Mouse (Mus musculus): Measurements from ENCODE around the gene Usf2. TPM values are rescaled to one million over a fixed set of nuclear protein-coding genes. Genes with fewer than 3 reads are reported as not detected.

Gene Usf2
- polyA plus RNA-seq, 1 experiment from 2014 or later: 21.9 TPM

GRCm38 (mm10) chr7:30971901-30972300, 15.3 kb upstream of the Usf2 start:
- ATAC-seq (replicated peaks; ENCODE audit: low FRiP score, low read depth): no peak
- no peak overlapping the region for H3K27ac ChIP-seq
- no peak for TF ChIP-seq CTCF (IDR thresholded peaks at IDR 0.05; ENCODE audit: low read depth)
- no peaks in the 10 kb centered on the region for H3K4me1 ChIP-seq (replicated peaks; ENCODE audit: insufficient read depth, low read length)
- no peaks in the 10 kb centered on the region for H3K27me3 ChIP-seq (ENCODE audit: insufficient read depth, low read length)
- DNase-seq (ENCODE audit: low spot score): no peak
- peak overlapping the region; percentile 60; the same call in 1 of the 2 replicates for H3K4me2 ChIP-seq (ENCODE audit: low read length)
- H3K36me3 ChIP-seq (ENCODE audit: insufficient read depth, low read length): no peaks in the 10 kb centered on the region
- WGBS: 79% methylated on average over 15 of the region's 15 CpGs
- H3K4me3 ChIP-seq (replicated peaks; ENCODE audit: low read depth, low read length): peak overlapping the region; percentile 53; the same call in 1 of the 2 replicates
- no peaks in the 10 kb centered on the region for H3K9me3 ChIP-seq (replicated peaks; ENCODE audit: low read length)
- H3K9ac ChIP-seq (ENCODE audit: low read depth, low read length): peak overlapping the region; percentile 69; the same call in 1 of the 2 replicates

- no peaks in the 10 kb centered on the region for H3K27me3 ChIP-seq (ENCODE audit: insufficient read depth, low read length)
- H3K4me2 ChIP-seq (ENCODE audit: low read length): no peak overlapping the region
- WGBS: 74% methylated on average over 4 of the region's 4 CpGs
- no peak overlapping the region for H3K27ac ChIP-seq
- H3K4me3 ChIP-seq (replicated peaks; ENCODE audit: low read depth, low read length): no peak overlapping the region
- no peaks in the 10 kb centered on the region for H3K9me3 ChIP-seq (replicated peaks; ENCODE audit: low read length)
- no peak for DNase-seq (ENCODE audit: low spot score)
- ATAC-seq (replicated peaks; ENCODE audit: low FRiP score, low read depth): no peak
- H3K9ac ChIP-seq (ENCODE audit: low read depth, low read length): no peak overlapping the region
- no peaks in the 10 kb centered on the region for H3K4me1 ChIP-seq (replicated peaks; ENCODE audit: insufficient read depth, low read length)
- no peak for TF ChIP-seq CTCF (IDR thresholded peaks at IDR 0.05; ENCODE audit: low read depth)
- no peaks in the 10 kb centered on the region for H3K36me3 ChIP-seq (ENCODE audit: insufficient read depth, low read length)
These were observed 12.6 kb upstream of the Usf2 start for GRCm38 (mm10) chr7:30969174-30969573.

- no peaks in the 10 kb centered on the region for H3K36me3 ChIP-seq (ENCODE audit: insufficient read depth, low read length)
- H3K4me3 ChIP-seq (replicated peaks; ENCODE audit: low read depth, low read length): no peak overlapping the region
- no peak for TF ChIP-seq CTCF (IDR thresholded peaks at IDR 0.05; ENCODE audit: low read depth)
- no peak overlapping the region for H3K4me2 ChIP-seq (ENCODE audit: low read length)
- H3K9me3 ChIP-seq (replicated peaks; ENCODE audit: low read length): no peaks in the 10 kb centered on the region
- no peak for ATAC-seq (replicated peaks; ENCODE audit: low FRiP score, low read depth)
- 91% methylated on average over 8 of the region's 8 CpGs for WGBS
- no peaks in the 10 kb centered on the region for H3K27me3 ChIP-seq (ENCODE audit: insufficient read depth, low read length)
- no peak overlapping the region for H3K27ac ChIP-seq
- H3K9ac ChIP-seq (ENCODE audit: low read depth, low read length): no peak overlapping the region
- H3K4me1 ChIP-seq (replicated peaks; ENCODE audit: insufficient read depth, low read length): no peaks in the 10 kb centered on the region
- DNase-seq (ENCODE audit: low spot score): no peak
These were observed 12.0 kb upstream of the Usf2 start for GRCm38 (mm10) chr7:30968611-30969010.

DNA sequence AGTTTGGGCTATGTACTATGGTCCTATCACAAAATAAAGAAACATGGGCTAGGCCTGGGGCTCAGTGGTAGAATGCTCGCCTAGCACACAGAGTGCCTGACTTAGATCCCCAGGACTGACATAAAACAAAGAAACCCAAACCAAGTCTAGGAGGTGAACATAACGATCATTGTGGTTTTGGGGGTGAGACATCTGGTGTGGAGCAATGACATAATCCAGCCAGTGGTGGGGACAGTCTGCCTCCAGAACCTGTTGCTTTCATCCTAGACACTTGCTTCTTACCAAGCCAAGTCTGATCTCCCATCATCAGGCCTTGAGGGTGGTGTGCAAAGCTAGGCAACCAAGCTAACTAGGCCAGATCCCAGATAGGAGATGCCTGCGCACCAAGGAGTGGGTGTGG, 10.1 kb upstream of the Usf2 start:
- no peak for ATAC-seq (replicated peaks; ENCODE audit: low FRiP score, low read depth)
- no peak overlapping the region for H3K9ac ChIP-seq (ENCODE audit: low read depth, low read length)
- H3K36me3 ChIP-seq (ENCODE audit: insufficient read depth, low read length): no peaks in the 10 kb centered on the region
- TF ChIP-seq CTCF (IDR thresholded peaks at IDR 0.05; ENCODE audit: low read depth): no peak
- WGBS: 64% methylated on average over 3 of the region's 3 CpGs
- H3K4me3 ChIP-seq (replicated peaks; ENCODE audit: low read depth, low read length): no peak overlapping the region
- no peak overlapping the region for H3K4me2 ChIP-seq (ENCODE audit: low read length)
- no peaks in the 10 kb centered on the region for H3K27me3 ChIP-seq (ENCODE audit: insufficient read depth, low read length)
- DNase-seq (ENCODE audit: low spot score): no peak
- H3K4me1 ChIP-seq (replicated peaks; ENCODE audit: insufficient read depth, low read length): no peaks in the 10 kb centered on the region
- no peaks in the 10 kb centered on the region for H3K9me3 ChIP-seq (replicated peaks; ENCODE audit: low read length)
- no peak overlapping the region for H3K27ac ChIP-seq

DNA sequence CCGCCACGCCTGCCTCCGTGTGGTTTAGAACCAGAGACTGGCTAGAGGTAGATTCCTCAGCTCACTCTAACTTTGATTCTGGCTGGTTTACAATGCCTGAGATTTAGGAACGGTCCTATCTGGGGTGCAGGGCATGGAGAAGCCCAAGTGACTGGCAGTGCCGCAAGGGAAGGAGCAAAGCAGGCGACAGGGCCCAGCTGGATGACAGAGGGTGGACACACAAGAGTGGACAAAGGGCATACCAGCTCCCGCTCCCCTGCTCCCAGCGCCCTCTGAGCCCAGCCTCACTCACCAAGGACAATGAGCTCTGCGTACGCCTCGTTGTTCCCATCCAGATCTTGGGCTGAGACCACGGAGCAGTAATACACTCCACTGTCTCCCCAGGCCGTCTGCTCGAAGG, 9.1 kb upstream of the Usf2 start:
- 71% methylated on average over 14 of the region's 14 CpGs for WGBS
- Histone ChIP-seq H3K9ac (ENCODE audit: low read depth, low read length) (no peak overlapping the region), H3K27ac (no peak overlapping the region), H3K4me1 (replicated peaks; ENCODE audit: insufficient read depth, low read length) (no peaks in the 10 kb centered on the region), H3K27me3 (ENCODE audit: insufficient read depth, low read length) (no peaks in the 10 kb centered on the region), H3K36me3 (ENCODE audit: insufficient read depth, low read length) (no peaks in the 10 kb centered on the region), H3K4me3 (replicated peaks; ENCODE audit: low read depth, low read length) (no peak overlapping the region), H3K4me2 (ENCODE audit: low read length) (no peak overlapping the region), H3K9me3 (replicated peaks; ENCODE audit: low read length) (no peaks in the 10 kb centered on the region)
- ATAC-seq (replicated peaks; ENCODE audit: low FRiP score, low read depth) (no peak), DNase-seq (ENCODE audit: low spot score) (no peak)
- no peak for TF ChIP-seq CTCF (IDR thresholded peaks at IDR 0.05; ENCODE audit: low read depth)

DNA sequence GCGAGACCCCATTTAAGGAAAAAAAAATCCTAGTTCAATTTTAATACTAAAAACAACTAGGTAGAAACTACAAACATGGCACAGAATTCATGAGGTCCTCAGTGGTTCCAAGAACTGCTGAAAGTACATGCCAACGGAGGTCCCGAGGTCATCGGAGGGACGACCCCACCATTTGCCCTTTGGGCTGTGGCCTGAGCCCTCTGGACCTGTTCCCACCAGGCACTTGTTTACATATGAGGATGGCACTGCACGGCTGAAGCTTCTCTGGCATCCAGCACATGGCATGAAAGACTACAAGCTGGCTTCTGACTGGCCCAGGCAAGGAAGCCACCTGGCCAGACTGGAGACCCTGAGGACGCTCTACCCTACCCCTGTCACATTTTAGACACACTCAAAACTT, 7.8 kb upstream of the Usf2 start:
- Histone ChIP-seq H3K36me3 (ENCODE audit: insufficient read depth, low read length) (no peaks in the 10 kb centered on the region), H3K4me1 (replicated peaks; ENCODE audit: insufficient read depth, low read length) (no peaks in the 10 kb centered on the region), H3K27ac (no peak overlapping the region), H3K9ac (ENCODE audit: low read depth, low read length) (no peak overlapping the region), H3K9me3 (replicated peaks; ENCODE audit: low read length) (no peaks in the 10 kb centered on the region), H3K27me3 (ENCODE audit: insufficient read depth, low read length) (no peaks in the 10 kb centered on the region), H3K4me2 (ENCODE audit: low read length) (no peak overlapping the region), H3K4me3 (replicated peaks; ENCODE audit: low read depth, low read length) (no peak overlapping the region)
- 82% methylated on average over 7 of the region's 7 CpGs for WGBS
- DNase-seq (ENCODE audit: low spot score) (no peak), ATAC-seq (replicated peaks; ENCODE audit: low FRiP score, low read depth) (no peak)
- TF ChIP-seq CTCF (IDR thresholded peaks at IDR 0.05; ENCODE audit: low read depth): no peak

DNA sequence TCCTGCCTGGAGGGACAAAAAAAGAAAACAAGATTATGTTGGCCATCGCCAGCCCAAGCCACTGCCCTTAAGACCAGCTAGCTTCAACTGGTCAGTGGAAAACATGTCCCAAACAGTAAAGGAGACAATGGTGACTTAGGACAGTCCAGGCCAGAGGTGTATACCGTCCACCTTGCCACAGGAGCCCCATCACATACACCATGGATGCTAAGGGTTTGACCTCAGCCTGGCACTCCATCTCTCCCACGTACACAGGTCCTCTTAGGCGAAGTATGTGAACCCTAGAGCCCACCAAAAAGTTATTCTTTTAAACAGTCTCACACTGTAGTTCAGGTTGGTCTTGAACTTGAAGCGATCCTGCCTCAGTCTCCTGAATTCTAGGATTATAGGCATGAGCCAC, 6.3 kb upstream of the Usf2 start:
- no peak for TF ChIP-seq CTCF (IDR thresholded peaks at IDR 0.05; ENCODE audit: low read depth)
- no peak for ATAC-seq (replicated peaks; ENCODE audit: low FRiP score, low read depth)
- 91% methylated on average over 5 of the region's 5 CpGs for WGBS

More for the DNA sequence above, 6.3 kb upstream of the Usf2 start:
- Histone ChIP-seq H3K4me2 (ENCODE audit: low read length) (no peak overlapping the region), H3K9ac (ENCODE audit: low read depth, low read length) (no peak overlapping the region), H3K36me3 (ENCODE audit: insufficient read depth, low read length) (no peaks in the 10 kb centered on the region), H3K27ac (no peak overlapping the region), H3K27me3 (ENCODE audit: insufficient read depth, low read length) (no peaks in the 10 kb centered on the region), H3K4me3 (replicated peaks; ENCODE audit: low read depth, low read length) (no peak overlapping the region), H3K4me1 (replicated peaks; ENCODE audit: insufficient read depth, low read length) (0 out of 2 replicates have a peak, but pooled peaks cover 5% of the 10 kb centered on the region), H3K9me3 (replicated peaks; ENCODE audit: low read length) (no peaks in the 10 kb centered on the region)
- DNase-seq (ENCODE audit: low spot score): no peak
